Mouse (Mus musculus) cerebral cortex, adult 2 months (tissue): ENCODE measurements around the gene Usp53.

Experiments
- WGBS: fragments of 180-500 bp; shearing (Covaris S2); methylation state at CpG from one replicate; pipeline ENCODE4 v1.1.7; 2018; 5-methylcytosine and 5-hydroxymethylcytosine counted together

Usp53 gene

GRCm38 (mm10) chr3:122887505-122888301, 96.6 kb downstream of the Usp53 start:
- WGBS, result 79% methylated on average over 4 of the region's 4 CpGs
